ENCODE assay signal across 8 mouse cellular contexts in genomic region chr10:109496161-109496560, GRCm38 (mm10).
DNase-seq lines count a peak whose midpoint lies in the region; ATAC-seq and TF ChIP-seq lines count a peak whose summit lies in the region.

No protein-coding gene starts in this region.

- no peaks in the 10 kb centered on the region for H3K9me3 ChIP-seq in hindbrain, postnatal 0 days (ENCODE audit: low read length)

- H3K4me1 ChIP-seq in heart, adult 2 months (ENCODE audit: control insufficient read depth, insufficient read depth, low read length), result no peaks in the 10 kb centered on the region
- no peaks in the 10 kb centered on the region for H3K4me1 ChIP-seq in hindbrain, postnatal 0 days (ENCODE audit: insufficient read depth, low read length)

- H3K9ac ChIP-seq in heart, adult 2 months (ENCODE audit: low read depth, low read length), result no peak overlapping the region
- H3K9ac ChIP-seq in hindbrain, postnatal 0 days (replicated peaks; ENCODE audit: low read length), result no peak overlapping the region

- H3K4me2 ChIP-seq in hindbrain, postnatal 0 days (ENCODE audit: low read depth, low read length), result no peak overlapping the region

- H3K36me3 ChIP-seq in heart, adult 2 months (ENCODE audit: control insufficient read depth, insufficient read depth, low read length), result no peaks in the 10 kb centered on the region
- no peaks in the 10 kb centered on the region for H3K36me3 ChIP-seq in hindbrain, postnatal 0 days (ENCODE audit: insufficient read depth, low read length)

- no peak overlapping the region for H3K27ac ChIP-seq in heart, adult 2 months
- no peak overlapping the region for H3K27ac ChIP-seq in hindbrain, postnatal 0 days

- 75% methylated on average over 10 of the region's 10 CpGs for WGBS in heart, adult 2 months
- 71% methylated on average over 10 of the region's 10 CpGs for WGBS in hindbrain, postnatal 0 days

- DNase-seq in heart, adult 2 months, result no peak
- DNase-seq in heart, postnatal 25 days (ENCODE audit: low spot score), result no peak
- peak; percentile 36 for DNase-seq in ES-CJ7 (ENCODE audit: low read depth, low spot score)
- DNase-seq in cerebellum, postnatal 25 days, result peak; percentile 56 to 76
- peak; percentile 89 for DNase-seq in hindbrain, postnatal 0 days (ENCODE audit: low spot score)
- peak; percentile 9 for DNase-seq in mesoderm, embryonic 11.5 days (ENCODE audit: low read depth, low spot score)
- no peak for DNase-seq in urinary bladder, postnatal 10 days (ENCODE audit: low spot score)
- DNase-seq in urinary bladder, postnatal 25 days (ENCODE audit: low spot score), result no peak

- H3K27me3 ChIP-seq in heart, adult 2 months (ENCODE audit: control insufficient read depth, insufficient read depth, low read length), result no peaks in the 10 kb centered on the region
- no peaks in the 10 kb centered on the region for H3K27me3 ChIP-seq in hindbrain, postnatal 0 days (ENCODE audit: insufficient read depth, low read length)

- H3K4me3 ChIP-seq in heart, adult 2 months, result no peak overlapping the region
- no peak overlapping the region for H3K4me3 ChIP-seq in hindbrain, postnatal 0 days (ENCODE audit: low read length)

- intact Hi-C loops in heart, adult 2 months (cut with DNase I), result loop anchor here (2.0 kb wide), 1 partner anchor 761 kb away; no protein-coding TSS in a partner anchor
- intact Hi-C loops in heart, postnatal 25 days (cut with DNase I), result loop anchor here (5.0 kb wide), 1 partner anchor 764 kb away; no protein-coding TSS in a partner anchor

- no peak for TF ChIP-seq EP300 in heart, adult 2 months (IDR thresholded peaks at IDR 0.05; ENCODE audit: insufficient read depth, low read depth, low read length)

- TF ChIP-seq POLR2A in heart, adult 2 months (IDR thresholded peaks at IDR 0.05; ENCODE audit: insufficient read depth, low read depth, low read length), result no peak

- H3K79me2 ChIP-seq in heart, adult 2 months (replicated peaks; ENCODE audit: control insufficient read depth, insufficient read depth, low read length), result no peaks in the 10 kb centered on the region

- TF ChIP-seq CTCF in heart, adult 2 months (IDR thresholded peaks at IDR 0.05), result peak; percentile 51
- TF ChIP-seq CTCF in hindbrain, postnatal 0 days (IDR thresholded peaks at IDR 0.05; ENCODE audit: low read depth), result peak; percentile 78

- ATAC-seq in hindbrain, postnatal 0 days, result 0 out of 2 replicates have a peak, but pooled peaks have one; percentile 24

Comparison
In these comparisons a context has a peak if more than half of its experiments do, and no peak if none do; other contexts are left out.
1. DNase-seq: peak in ES-CJ7 (single experiment), cerebellum, postnatal 25 days (2 of 2), hindbrain, postnatal 0 days (single experiment) and mesoderm, embryonic 11.5 days (single experiment); none in heart, adult 2 months (0 of 2), heart, postnatal 25 days (single experiment), urinary bladder, postnatal 10 days (single experiment) and urinary bladder, postnatal 25 days (single experiment).